Mouse (Mus musculus) cerebral cortex, adult 2 months (tissue): Measurements from ENCODE around the gene Lhx2.

Source experiments
- WGBS: fragments of 180-500 bp; shearing (Covaris S2); methylation state at CpG from one replicate; pipeline ENCODE4 v1.1.7; 2018; 5-methylcytosine and 5-hydroxymethylcytosine counted together

Gene Lhx2

DNA sequence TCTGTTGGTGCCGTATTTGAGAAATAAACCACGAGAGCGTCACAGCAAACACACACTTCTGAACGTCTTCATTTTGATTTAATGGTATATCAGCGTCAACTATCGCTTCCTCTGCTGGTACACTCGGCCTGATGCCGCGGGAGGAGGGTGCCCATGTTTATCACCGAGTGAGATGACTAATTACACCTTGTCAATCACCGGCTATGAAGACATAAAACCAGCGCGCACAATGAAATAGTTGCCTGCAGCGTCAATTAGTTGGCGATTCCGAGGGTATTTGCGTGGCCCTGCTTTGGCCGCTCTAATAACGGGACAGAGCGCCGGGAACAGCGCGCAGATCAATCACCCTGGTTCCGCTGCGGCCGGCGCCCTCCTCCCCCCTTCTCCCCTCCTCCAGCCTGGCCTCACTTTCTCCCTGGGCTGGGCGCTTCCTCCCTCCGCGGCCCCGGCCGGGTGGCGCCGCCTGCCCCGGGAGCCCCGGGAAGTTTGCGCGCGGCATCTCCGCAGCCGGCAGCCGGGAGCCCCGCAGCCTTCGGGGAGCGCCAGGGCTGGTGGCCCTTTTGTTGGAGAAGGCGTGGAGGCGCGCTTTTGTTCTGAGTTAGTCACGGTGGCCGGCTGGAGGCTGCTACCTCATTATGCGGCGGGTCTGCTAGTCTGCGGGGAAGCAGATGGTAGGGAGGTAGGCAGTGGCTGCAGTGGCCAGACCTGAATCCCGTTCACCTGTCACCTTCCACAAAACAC is 8.9 kb downstream of the Lhx2 start:
- WGBS: 1% methylated on average over 54 of the region's 54 CpGs

DNA sequence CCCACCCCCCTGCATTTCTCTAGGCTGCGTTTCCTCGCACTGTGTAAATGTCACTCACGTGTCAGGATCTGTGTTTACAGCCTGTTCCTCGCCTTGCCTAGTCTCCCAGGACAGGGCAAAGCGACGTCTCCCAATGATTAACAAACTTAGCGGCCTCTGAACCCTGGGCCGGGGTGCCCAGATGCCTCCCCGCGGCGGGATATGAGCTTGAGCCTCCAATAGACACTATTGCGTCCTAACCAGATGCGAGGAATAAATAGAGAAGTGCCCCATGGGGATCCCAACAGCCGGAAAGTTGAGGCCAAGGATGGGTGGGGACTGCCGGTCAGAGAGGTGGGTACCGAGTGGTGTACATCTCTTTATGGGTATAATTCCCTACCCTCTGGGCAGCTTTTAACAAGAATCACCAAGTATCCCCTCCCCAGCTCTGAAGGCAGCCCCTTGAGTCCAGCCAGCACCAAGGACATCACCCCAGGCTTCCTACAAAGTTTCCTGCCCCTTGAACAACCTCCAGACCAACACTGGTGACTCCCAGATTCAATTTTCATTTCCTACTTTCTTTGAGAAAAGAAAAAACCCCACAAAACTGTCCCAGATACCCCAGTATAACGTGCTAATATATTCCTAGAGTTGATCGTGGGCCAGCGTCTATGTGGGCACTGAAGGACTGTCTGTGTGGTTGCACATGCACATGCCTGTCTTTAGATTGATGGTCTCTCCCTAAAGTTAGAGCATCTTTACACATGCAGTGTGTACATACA is 9.8 kb downstream of the Lhx2 start:
- 31% methylated on average over 19 of the region's 19 CpGs for WGBS

DNA sequence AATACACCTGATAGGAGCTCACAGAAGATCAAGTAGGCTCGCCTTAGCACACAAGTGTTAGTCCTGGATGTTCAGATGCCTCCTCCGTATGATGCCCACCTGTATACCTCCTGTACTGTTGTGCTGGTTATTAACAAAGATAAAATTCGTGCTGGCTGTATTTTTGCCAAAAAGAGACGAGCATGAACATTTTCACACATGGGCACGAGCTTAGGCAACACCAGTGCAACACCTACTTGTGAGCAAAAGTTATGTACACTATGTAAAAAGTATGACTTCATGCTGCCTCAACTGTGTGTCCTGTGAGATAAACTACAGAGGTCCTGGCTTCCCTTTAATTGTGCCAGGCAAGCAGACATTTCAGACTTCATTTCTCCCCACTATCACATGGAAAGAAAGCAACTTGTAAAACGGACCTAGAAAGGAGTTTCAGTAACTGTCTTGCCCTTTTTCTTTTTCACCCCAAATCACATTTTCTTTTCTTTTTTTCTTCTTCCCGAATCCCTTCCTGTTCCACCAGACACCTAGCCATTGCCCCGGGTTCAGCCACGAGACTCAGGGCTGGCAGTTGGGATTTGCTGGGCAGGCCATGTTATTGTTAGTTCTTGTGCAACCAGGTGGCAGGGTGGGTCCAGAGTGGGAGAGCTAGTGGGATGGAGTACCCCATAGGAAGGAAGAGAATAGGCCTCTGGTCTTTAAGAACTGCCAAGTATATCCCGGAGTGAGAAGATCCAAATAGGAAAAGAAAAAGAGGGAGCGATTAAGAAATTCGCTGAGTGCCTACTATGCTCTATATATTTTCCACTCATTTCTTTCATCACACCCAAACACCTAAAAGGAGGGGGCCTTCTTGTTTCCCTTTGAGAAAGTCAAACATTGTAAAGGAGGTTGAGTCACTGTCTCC is 10.6 kb downstream of the Lhx2 start:
- WGBS: 39% methylated on average over 12 of the region's 12 CpGs

DNA sequence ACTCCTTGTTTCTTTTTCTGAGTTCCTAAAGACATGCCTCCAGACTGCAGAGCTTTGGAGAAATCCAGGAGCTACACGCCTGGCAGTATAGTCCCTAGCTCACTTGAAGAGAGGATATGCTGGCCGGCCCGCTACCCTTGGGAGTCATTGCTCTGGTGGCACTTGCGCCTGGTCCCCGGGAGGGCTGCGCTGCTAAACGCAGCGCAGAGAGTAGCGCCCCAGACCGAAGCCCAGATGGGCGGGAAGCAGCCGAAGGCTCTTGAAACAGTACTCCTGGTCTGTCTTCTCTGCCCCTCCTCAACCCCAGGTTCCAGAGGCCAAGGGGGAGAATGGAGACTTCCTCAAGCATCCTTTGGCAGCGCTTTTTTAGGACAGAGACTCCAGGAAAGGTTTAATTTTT is 11.3 kb downstream of the Lhx2 start:
- under 1% methylated on average over 13 of the region's 13 CpGs for WGBS

DNA sequence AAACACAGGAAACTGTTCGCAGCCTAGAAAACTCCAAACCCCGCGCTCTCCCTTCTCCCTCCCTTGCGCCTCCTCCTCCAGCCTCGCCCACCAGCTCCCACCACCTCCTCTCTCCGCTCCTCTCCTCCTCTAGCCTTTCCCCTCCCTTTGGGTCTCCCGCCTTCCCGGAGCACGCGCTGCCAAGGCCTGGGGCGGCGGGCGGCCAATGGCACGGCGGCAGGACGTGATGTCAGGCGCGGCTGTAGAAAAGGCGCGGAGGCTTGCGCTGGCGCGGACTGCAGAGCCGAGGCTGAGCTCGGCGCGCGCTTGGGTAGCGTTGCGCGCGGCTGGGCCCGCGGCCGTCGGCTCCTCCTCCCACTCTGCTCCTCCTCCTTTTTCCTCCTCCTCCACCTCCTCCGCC is 11.7 kb downstream of the Lhx2 start:
- under 1% methylated on average over 29 of the region's 37 CpGs for WGBS

DNA sequence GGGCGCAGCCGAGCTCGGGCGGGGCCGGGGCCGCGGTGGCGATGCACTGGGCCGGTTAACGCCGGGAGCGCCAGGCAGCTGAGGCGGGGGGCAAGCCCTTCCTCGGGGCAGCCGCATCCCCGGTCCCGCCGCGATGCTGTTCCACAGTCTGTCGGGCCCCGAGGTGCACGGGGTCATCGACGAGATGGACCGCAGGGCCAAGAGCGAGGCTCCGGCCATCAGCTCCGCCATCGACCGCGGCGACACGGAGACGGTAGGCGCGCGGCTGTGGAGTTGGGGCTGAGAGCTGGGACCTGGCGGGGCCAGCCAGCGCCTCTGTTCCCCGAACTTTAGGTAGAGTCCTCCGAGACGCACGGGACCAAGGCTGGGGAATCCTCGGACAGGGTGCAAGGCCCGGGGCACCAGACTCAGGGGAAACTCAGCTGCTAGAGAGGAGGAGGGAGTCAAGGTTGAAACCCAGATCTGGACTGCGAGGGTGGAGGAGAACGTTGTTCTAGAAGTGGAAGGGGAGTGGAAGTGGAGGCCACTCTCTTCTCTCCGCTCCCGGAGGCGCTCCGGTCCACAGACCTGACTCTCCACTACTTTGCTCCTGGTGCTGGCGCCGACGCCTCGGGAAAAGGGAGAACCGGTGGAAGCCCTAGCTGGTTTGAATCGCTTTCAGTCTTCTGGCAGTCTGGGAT is 12.7 kb downstream of the Lhx2 start:
- 2% methylated on average over 57 of the region's 57 CpGs for WGBS

DNA sequence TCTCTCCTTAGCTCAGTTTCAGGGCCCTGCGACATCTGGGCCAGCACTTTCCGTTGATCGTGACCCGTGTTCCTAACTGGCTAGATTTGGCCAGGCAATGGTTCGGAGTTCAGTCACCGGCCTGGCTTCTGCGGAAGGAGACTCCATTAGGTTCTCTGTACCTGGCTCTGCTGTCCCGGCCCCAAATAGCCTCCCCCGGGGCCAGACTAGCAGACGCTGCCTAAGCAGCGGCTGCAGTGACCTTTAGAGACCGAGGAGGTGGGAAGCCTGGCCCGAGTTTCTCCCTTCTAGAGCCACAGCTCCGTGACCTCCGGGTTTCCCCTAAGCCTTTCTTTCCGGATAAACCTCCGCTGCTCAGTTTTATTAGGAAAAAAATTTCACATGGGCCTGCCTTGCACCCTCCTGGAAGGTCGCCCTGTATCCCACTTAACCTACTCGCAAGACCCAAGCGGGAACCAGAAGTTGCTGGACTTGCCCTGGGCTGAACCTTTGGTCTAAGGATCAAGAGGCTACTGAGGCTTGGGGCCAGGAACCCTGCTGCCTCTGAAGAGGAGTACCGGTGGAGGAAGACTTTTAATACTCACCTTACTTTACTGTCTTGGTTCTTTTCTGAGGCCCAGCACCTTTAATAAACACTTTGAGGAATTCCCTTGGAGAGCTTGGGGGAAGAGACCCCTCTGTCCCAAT is 13.4 kb downstream of the Lhx2 start:
- 18% methylated on average over 21 of the region's 21 CpGs for WGBS

DNA sequence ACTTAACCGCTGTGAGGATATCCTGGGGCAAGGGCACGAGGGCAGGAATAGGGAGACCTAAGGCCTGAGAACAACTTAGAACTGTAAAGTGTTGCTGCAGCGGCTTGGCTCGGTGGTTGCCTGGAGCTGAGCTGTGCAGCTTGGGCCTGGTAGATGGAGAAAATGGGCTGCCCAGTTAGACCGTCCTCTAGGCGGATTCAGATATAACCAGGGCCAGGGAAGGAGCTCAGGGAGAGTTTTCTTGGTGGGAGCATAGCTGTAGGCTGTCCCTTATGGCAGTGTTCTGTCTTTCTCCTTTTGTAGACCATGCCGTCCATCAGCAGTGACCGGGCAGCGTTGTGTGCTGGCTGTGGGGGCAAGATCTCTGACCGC is 13.9 kb downstream of the Lhx2 start:
- 30% methylated on average over 10 of the region's 10 CpGs for WGBS

DNA sequence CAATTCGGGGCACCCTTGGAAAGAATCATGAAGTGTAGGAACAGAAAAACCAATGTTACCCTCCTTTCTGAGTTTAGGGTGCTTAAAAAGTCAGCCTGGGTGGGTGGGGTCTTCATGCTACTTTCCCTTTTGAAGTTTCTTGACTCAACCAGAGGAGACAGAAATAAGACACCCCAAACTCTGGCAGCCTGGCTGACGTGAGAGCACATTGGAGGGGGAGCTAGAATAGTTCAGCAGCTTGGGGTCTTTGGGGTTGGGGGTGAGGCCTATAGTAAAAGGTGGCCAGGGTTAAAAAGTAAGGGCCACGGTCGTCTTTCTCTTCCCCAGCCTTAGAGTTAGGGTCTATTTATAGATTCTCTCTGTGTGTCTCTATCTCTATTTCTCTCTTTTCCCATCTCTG is 14.6 kb downstream of the Lhx2 start:
- 39% methylated on average over 4 of the region's 4 CpGs for WGBS

DNA sequence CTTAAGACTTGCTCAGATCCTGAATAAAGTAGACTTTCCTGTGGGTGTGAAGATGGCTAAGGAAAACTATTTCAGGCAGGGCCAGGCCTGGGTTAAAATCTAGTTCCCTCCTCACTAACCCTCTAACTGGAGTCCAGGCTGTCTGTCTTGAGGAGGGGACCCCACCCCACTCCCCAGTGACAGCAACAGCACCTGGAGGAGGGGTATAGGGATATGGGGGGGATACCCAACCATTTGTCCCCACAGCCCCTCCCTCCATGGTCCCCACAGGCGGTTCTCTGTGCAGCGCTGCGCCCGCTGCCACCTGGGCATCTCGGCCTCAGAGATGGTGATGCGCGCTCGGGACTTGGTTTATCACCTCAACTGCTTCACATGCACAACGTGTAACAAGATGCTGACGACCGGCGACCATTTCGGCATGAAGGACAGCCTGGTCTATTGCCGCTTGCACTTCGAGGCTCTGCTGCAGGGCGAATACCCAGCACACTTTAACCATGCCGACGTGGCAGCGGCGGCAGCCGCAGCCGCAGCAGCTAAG is 15.2 kb downstream of the Lhx2 start:
- 17% methylated on average over 22 of the region's 22 CpGs for WGBS

DNA sequence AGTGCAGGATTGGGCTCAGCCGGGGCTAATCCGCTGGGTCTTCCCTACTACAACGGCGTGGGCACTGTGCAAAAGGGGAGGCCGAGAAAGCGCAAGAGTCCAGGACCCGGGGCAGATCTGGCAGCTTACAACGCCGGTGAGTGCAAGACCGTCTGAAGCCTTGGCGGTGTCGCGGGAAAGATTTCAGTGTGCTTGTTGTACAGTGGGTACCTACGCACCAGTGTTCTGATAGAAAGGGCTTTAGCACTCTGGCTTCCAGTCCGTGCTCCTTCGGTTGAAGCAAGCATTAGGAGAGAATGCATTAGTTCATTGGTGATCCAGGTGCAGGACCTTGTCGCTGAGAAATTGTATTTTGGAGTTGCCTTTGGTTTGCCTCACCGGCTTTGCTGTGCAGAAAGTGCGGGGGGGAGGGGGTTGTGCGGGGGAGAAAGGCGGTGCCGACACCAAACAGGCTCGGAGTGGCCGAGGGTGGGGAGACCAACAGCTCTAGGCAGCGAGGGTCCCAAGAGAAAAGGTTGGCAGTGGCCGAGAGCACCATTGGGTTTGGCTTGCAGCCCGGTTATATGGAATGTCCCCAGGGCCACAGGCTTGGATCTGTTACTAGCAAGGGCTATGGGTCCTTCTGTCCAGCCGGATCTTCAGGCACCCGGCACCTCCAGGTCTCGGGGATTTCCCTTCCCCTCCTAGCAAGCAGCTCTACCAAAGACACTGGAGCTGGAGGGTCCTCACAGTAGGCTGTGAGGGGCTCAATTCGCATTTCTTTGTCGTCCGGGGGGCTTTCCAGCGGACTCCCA is 15.8 kb downstream of the Lhx2 start:
- 6% methylated on average over 34 of the region's 34 CpGs for WGBS

DNA sequence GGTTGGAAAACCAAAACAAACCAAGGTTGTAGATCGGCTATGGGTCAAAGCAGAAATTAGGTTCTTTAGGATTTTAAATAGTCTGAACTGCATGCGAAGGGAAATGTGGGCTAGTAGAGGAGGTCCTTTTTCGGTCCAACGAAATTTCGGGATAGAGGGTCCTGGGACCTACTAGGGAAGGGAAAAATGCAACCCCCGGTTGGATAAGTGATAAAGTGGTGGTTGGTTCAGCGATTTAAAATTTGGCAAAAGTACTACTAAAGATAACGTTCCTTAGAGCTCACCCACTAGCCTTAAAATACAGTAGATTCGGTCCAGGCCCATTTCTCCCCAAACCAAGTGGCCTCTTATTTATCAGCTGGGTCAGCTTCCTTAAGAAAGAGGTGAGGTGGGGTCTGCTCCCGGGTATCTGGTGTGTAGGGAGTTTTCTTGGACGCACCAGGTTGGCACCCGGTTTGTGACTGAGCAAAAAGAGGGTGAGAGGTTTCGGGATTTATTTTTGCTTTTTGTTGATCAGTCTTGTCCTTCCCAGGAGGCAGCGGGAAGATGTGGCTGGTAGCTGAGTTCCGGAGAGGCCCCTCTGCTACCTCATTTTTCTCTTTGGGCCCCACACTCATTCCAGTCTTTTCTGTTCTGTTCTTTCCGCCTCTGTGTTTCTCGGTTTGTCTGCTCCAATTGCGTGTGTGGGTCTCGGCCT is 16.8 kb downstream of the Lhx2 start:
- WGBS: 18% methylated on average over 19 of the region's 19 CpGs

DNA sequence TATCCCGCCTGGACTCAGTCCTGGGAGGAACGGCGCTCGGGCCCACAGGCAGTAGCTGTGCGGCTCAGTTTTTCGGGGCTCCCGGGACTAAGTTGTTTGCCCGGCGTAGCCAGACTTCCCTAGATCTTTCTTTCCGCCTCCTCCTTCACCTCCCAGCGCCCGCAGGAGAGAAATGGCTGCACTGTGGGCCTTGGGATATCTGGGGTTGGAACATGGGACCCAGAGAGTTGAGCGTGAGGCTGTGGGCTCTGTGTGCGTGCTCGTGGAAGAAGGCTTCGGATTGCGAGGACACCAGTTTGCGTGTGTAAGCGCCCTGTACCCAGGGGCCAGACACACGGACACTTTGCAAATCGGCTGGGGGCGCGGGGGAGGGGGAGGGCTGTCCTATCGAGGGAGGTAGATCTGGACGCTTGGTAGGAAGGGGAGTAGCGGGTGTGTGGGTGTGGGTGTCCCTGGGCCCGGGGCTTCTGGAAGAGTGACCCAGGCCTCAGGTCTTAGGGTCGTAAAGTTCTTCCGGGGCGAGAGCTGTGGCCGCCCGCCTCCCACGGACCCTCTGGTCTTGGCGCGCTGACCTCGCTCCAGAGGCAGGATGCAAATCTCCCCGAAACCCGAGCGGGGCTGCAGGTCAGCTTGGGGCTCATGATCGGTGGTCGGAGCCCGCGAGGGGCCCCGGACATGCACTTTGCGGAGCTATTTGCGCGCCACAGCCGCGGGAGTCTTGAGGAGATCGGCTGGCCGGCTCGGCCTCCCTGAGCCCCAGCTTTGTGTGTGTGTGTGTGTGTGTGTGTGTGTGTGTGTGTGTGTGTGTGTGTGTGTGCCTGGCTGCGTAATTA is 17.6 kb downstream of the Lhx2 start:
- WGBS: 4% methylated on average over 53 of the region's 53 CpGs

DNA sequence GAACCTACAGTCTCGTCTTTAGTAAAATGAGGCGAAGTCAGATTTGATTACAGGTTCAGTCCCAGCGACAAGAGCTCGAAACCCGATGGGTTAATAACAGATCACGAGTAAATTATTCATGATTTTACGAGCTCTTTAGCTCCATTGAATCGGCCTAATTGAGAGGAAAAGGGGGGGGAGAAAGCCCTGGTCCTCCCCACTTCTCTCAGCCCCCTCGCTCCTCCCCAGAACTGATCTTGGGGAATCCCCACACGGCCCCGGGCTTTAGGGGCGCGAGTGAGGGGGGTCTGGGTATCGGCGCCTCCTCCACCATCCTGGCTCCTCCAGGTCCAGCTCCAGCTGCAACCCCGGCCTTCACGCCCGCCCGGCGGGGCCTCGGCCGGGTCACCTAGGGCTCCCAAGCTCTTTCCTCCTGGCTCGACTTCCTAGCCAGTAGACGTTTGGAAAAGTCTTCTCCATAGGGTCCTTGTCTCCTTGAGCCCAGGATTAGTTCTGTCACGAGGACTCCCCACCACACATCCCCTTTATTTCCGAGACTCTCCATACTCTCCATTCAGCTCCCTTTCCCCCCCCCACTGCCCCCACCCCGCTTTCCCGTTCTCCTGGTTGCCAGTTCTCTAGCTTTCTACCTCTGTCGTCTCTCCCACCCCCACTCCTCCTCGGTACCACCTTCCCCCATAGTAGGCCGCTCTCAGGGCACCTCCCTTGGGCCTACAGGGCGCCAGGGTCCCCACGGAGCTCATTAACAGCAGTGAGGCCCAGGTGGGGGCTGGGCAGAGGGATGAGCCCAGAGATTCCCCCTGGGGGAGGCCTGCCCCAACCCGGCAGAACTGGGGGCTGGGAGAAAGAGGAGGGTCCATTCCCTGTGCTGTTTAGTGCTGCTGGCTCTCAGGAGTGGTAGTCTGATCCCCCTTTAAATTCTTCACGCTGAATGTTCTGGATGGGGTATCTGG is 18.5 kb downstream of the Lhx2 start:
- 20% methylated on average over 35 of the region's 35 CpGs for WGBS

DNA sequence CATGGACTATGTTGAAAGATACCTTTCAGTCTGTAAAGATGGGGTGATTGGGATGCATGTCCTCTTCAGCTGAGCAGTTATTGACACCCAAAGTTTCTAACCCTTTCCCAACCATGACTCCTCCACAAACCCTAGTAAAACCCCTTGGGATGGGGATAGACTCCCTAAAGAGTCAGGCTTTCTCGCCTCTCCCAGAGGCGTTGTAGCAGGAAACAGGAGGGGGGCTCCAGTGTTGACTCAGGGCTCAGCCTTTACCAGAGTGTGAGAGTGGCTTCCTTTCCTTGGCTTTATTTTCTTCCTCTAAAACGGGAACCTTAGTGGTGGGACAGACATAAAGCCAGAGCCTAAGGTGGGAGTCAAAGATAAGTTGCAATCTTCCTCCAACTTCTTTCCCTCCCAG is 19.5 kb downstream of the Lhx2 start:
- WGBS: 49% methylated on average over 3 of the region's 3 CpGs

DNA sequence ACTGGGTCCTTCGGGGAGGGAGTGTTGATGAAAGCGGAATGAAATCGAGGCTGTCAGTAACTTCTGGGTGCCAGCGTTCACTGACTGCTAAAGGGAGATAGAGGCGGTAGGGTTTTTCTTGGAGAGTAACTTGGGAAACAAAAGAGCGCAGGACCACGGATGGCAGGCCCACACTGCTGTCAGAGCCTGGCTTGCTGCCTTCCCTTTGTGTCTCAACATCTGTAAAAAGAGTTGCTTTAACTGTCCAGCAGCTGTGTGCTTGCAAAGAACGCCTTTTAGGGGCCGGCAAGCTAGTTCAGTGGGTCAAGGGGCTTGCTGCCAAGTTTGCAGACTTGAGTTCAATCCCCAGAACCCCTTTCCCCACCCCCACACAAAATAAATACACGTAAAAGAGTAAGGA is 20.1 kb downstream of the Lhx2 start:
- WGBS: 25% methylated on average over 10 of the region's 10 CpGs

DNA sequence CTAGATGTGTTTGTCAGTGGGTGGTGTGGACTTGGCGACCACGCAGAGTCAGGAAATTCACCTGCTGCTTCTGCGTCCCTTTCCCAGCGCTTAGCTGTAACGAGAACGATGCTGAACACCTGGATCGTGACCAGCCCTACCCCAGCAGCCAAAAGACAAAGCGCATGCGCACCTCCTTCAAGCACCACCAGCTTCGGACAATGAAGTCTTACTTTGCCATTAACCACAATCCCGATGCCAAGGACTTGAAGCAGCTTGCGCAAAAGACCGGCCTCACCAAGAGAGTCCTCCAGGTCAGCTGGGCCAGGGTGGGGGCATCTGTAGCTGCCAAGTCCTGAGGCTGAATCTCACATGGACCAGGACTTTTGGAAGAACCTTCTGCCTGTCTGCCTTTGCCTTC is 20.7 kb downstream of the Lhx2 start:
- 45% methylated on average over 13 of the region's 13 CpGs for WGBS
